Mouse (Mus musculus): ENCODE data around the gene Gpt2.

DNA sequence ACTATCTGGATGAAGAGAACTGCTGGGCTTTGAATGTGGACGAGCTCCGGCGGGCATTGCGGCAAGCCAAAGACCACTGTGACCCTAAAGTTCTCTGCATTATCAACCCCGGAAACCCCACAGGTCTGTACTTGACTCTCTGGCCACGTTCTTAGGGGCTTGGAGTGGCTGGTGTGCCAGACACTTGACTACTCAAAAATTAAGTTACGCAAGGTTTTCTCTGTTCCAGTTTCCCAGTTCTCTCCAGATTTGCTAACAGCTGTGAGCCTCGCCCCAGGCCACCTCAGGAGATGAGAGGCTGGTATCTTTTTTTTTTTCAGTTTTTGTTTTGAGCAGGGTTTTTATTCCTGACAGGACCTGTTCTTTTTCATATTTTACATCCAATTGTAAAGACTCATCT, 19.9 kb downstream of the Gpt2 start:
- TF ChIP-seq TCF12 (IDR thresholded peaks at IDR 0.05; ENCODE audit: insufficient read depth, poor library complexity, severe bottlenecking) (no peak), TCF3 (IDR thresholded peaks at IDR 0.05; ENCODE audit: insufficient read length, low read depth) (no peak), POLR2A (IDR thresholded peaks at IDR 0.05; ENCODE audit: insufficient read length, low read depth) (no peak), USF1 (IDR thresholded peaks at IDR 0.05; ENCODE audit: low read depth) (no peak), POLR2AphosphoS2 (IDR thresholded peaks at IDR 0.05; ENCODE audit: insufficient read length, low read depth) (no peak)
